Comparison of ENCODE assay signal across 13 mouse cellular contexts in genomic region chr2:160591446-160592180, GRCm38 (mm10).
"Had no signal": no experiment of that assay in that cellular context is flagged by ENCODE, and none has a peak within 500 bp of the region (broad histone marks: within the 10 kb centered on the region; RNA-seq: fewer than 3 reads in every experiment).

No protein-coding gene starts in this region.

- H3K9ac ChIP-seq: liver, embryonic 14.5 days; lung, embryonic 14.5 days; midbrain, embryonic 13.5 days; neural tube, embryonic 12.5 days had no signal

- H3K36me3 ChIP-seq: midbrain, embryonic 13.5 days; neural tube, embryonic 12.5 days had no signal

- H3K4me2 ChIP-seq: lung, embryonic 14.5 days; midbrain, embryonic 13.5 days; neural tube, embryonic 12.5 days had no signal

- H3K4me1 ChIP-seq: megakaryocyte, embryonic 14.5 days had no signal

- H3K9me3 ChIP-seq: midbrain, embryonic 13.5 days; neural tube, embryonic 12.5 days had no signal

- DNase-seq: lung, adult 18-20 months; lung, embryonic 14.5 days; lung, postnatal 10 days; lung, postnatal 4 days; right cerebral cortex, postnatal 14 days; spleen, adult 18-20 months; thymus, adult 18-20 months; thymus, postnatal 14 days; thymus, postnatal 36 days had no signal

- H3K4me3 ChIP-seq: megakaryocyte, embryonic 14.5 days; midbrain, embryonic 13.5 days; neural tube, embryonic 12.5 days had no signal

- H3K27ac ChIP-seq: liver, embryonic 14.5 days; midbrain, embryonic 13.5 days; neural tube, embryonic 12.5 days had no signal
